ENCODE assay signal across 33 mouse cellular contexts in the genomic region with DNA sequence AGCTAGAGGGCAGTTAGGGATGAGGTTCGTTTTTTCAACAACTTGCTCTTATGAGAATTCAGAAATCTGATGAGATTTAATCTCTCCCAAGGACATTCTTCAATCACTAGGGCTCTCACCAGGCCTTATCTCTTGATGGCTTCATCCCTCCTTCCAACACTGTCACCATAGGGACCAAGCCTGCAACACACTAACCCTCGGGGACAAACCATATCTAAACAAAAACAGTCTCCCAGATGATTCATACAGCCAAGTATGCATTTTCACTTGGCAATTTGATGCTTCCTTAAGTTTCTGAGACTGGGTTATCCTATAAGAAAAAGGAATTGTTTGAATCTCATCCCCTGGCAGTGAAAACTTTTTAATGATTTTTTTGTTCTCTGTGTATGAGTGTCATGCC. TPM values are rescaled to one million over a fixed set of nuclear protein-coding genes. Genes with fewer than 3 reads are reported as not detected.
DNase-seq lines count a peak whose midpoint lies in the region; ATAC-seq and TF ChIP-seq lines count a peak whose summit lies in the region.
"Had no signal": no experiment of that assay in that cellular context is flagged by ENCODE, and none has a peak within 500 bp of the region (broad histone marks: within the 10 kb centered on the region; RNA-seq: fewer than 3 reads in every experiment).

No protein-coding gene starts in this region.

- H3K36me3 ChIP-seq in heart, postnatal 0 days (replicated peaks; ENCODE audit: control insufficient read depth, insufficient read depth, low read length) = peaks cover 5% of the 10 kb centered on the region; the same call in 1 of the 2 replicates
- peaks cover 5% of the 10 kb centered on the region for H3K36me3 ChIP-seq in hindbrain, embryonic 10.5 days
- H3K36me3 ChIP-seq: forebrain, embryonic 12.5 days; hindbrain, embryonic 12.5 days; liver, embryonic 13.5 days; midbrain, embryonic 15.5 days; neural tube, embryonic 12.5 days had no signal

- H3K4me2 ChIP-seq in heart, postnatal 0 days (ENCODE audit: low read depth, low read length) = no peak overlapping the region
- H3K4me2 ChIP-seq: forebrain, embryonic 12.5 days; heart, embryonic 11.5 days; hindbrain, embryonic 12.5 days; limb, embryonic 15.5 days; liver, embryonic 13.5 days; midbrain, embryonic 15.5 days; neural tube, embryonic 12.5 days had no signal

- no peak for TF ChIP-seq CTCF in heart, postnatal 0 days (IDR thresholded peaks at IDR 0.05; ENCODE audit: low read depth)

- H3K9me3 ChIP-seq in heart, postnatal 0 days (replicated peaks; ENCODE audit: control insufficient read depth, low read length) = no peaks in the 10 kb centered on the region
- H3K9me3 ChIP-seq in hindbrain, embryonic 10.5 days = no peaks in the 10 kb centered on the region
- H3K9me3 ChIP-seq: forebrain, embryonic 12.5 days; hindbrain, embryonic 12.5 days; limb, embryonic 10.5 days; limb, embryonic 15.5 days; liver, embryonic 13.5 days; midbrain, embryonic 10.5 days; midbrain, embryonic 15.5 days; neural tube, embryonic 12.5 days had no signal

- H3K27me3 ChIP-seq in heart, postnatal 0 days (ENCODE audit: control insufficient read depth, insufficient read depth, low read length) = no peaks in the 10 kb centered on the region
- H3K27me3 ChIP-seq in hindbrain, embryonic 10.5 days (ENCODE audit: insufficient read depth, poor library complexity, severe bottlenecking) = no peaks in the 10 kb centered on the region
- H3K27me3 ChIP-seq: forebrain, embryonic 12.5 days; hindbrain, embryonic 12.5 days; limb, embryonic 15.5 days; liver, embryonic 13.5 days; midbrain, embryonic 15.5 days; neural tube, embryonic 12.5 days had no signal

- no peak for TF ChIP-seq EP300 in heart, postnatal 0 days (IDR thresholded peaks at IDR 0.05; ENCODE audit: low read depth)

- ATAC-seq in heart, postnatal 0 days (ENCODE audit: insufficient read depth, low read depth) = no peak
- ATAC-seq in megakaryocyte progenitor cell, adult 5-6 weeks (replicated peaks; ENCODE audit: poor library complexity) = no peak
- ATAC-seq: forebrain, postnatal 0 days; hindbrain, postnatal 0 days; intestine, embryonic 16.5 days; midbrain, embryonic 15.5 days had no signal

- H3K4me1 ChIP-seq in heart, postnatal 0 days (ENCODE audit: control insufficient read depth, insufficient read depth) = no peaks in the 10 kb centered on the region
- no peaks in the 10 kb centered on the region for H3K4me1 ChIP-seq in hindbrain, embryonic 10.5 days (replicated peaks)
- H3K4me1 ChIP-seq: forebrain, embryonic 12.5 days; hindbrain, embryonic 12.5 days; limb, embryonic 10.5 days; limb, embryonic 15.5 days; midbrain, embryonic 10.5 days; midbrain, embryonic 15.5 days; neural tube, embryonic 12.5 days had no signal

- no peak overlapping the region for H3K4me3 ChIP-seq in heart, postnatal 0 days (ENCODE audit: low read depth, low read length)
- H3K4me3 ChIP-seq in hindbrain, embryonic 10.5 days = no peak overlapping the region
- H3K4me3 ChIP-seq: erythroblast, embryonic 14.5 days; forebrain, embryonic 12.5 days; hindbrain, embryonic 12.5 days; limb, embryonic 10.5 days; limb, embryonic 15.5 days; liver, embryonic 13.5 days; midbrain, embryonic 10.5 days; midbrain, embryonic 15.5 days; neural tube, embryonic 12.5 days had no signal

- DNase-seq in adrenal gland, adult 2 months = peak; percentile 13
- no peak for DNase-seq in adrenal gland, adult 18-20 months (ENCODE audit: low spot score in 2 of 2)
- no peak for DNase-seq in heart, postnatal 0 days (ENCODE audit: low spot score)
- DNase-seq in heart, postnatal 10 days = no peak
- DNase-seq in adipocyte (ENCODE audit: low spot score) = peak; percentile 18
- no peak for DNase-seq in layer of hippocampus, postnatal 25 days (ENCODE audit: extremely low spot score in 1 of 2, low spot score in 1 of 2)
- DNase-seq in hindbrain, embryonic 10.5 days (ENCODE audit: low spot score) = no peak
- DNase-seq: adrenal gland, adult 8-10 months; cerebellum, adult 2 months; cerebellum, postnatal 25 days; forebrain, postnatal 0 days; gastrocnemius, postnatal 14 days; kidney, adult 8-10 months; kidney, postnatal 4 days; liver, embryonic 13.5 days; lung, adult 18-20 months; lung, postnatal 10 days; right cerebral cortex, adult 18-20 months; spleen, adult 18-20 months; thymus, postnatal 25 days had no signal

- intact Hi-C loops in heart, postnatal 10 days (cut with DNase I) = no loop called here

- 27% methylated on average over 2 of the region's 2 CpGs for WGBS in heart, postnatal 0 days
- 64% methylated on average over 2 of the region's 2 CpGs for WGBS in hindbrain, embryonic 10.5 days

- H3K27ac ChIP-seq in heart, postnatal 0 days (ENCODE audit: low read depth) = 0 out of 2 replicates have a peak overlapping the region, but pooled peaks have one; percentile 18
- H3K27ac ChIP-seq in hindbrain, embryonic 10.5 days = no peak overlapping the region
- H3K27ac ChIP-seq: forebrain, embryonic 12.5 days; hindbrain, embryonic 12.5 days; hindbrain, postnatal 0 days; kidney, postnatal 0 days; limb, embryonic 10.5 days; limb, embryonic 15.5 days; liver, embryonic 13.5 days; midbrain, embryonic 10.5 days; midbrain, embryonic 15.5 days; neural tube, embryonic 12.5 days had no signal

- H3K9ac ChIP-seq in heart, postnatal 0 days (replicated peaks; ENCODE audit: low read depth, low read length) = no peak overlapping the region
- H3K9ac ChIP-seq: forebrain, embryonic 12.5 days; forebrain, postnatal 0 days; hindbrain, embryonic 12.5 days; limb, embryonic 15.5 days; liver, embryonic 13.5 days; midbrain, embryonic 15.5 days; neural tube, embryonic 12.5 days had no signal

RNA-seq across cellular contexts. Expression of gene Spag9, which starts 37.1 kb away (rescaled TPM):
- 100 to 1,000 TPM in 1 of 2 experiments, 10 to 100 TPM in 1; 88.5 to 100 TPM for total RNA-seq in adrenal gland, adult 2 months (2021)
- polyA plus RNA-seq in adrenal gland, adult 2 months (2012; rRNA removed) = 24.5 and 39.7 TPM in 2 replicates
- 100 to 1,000 TPM; 112 to 130 TPM for total RNA-seq in adrenal gland, adult 18-20 months (2021)
- total RNA-seq in heart, postnatal 0 days (2014; rRNA removed; ENCODE audit: low replicate concordance) = 47.8 and 48.7 TPM in 2 replicates
- polyA plus RNA-seq in heart, postnatal 0 days (2015; fragmentation: Nextera tagmentation; extraction: Ambion mirVana) = 39.5 and 40.0 TPM in 2 replicates
- 100 to 1,000 TPM; 165 TPM for total RNA-seq in heart, postnatal 10 days (2021)
- total RNA-seq in megakaryocyte progenitor cell, adult 5-6 weeks (2015) = 33.6 and 34.0 TPM in 2 replicates
- total RNA-seq in megakaryocyte progenitor cell, adult 5-6 weeks (2017) = 51.5 and 64.3 TPM in 2 replicates
- 100 to 1,000 TPM; 213 to 215 TPM for total RNA-seq in layer of hippocampus, postnatal 25 days (2021)
- 62.5 and 70.1 TPM in 2 replicates for polyA plus RNA-seq in hindbrain, embryonic 10.5 days (2016; fragmentation: Nextera tagmentation; extraction: Ambion mirVana)

Comparison
In these comparisons a context has a peak if more than half of its experiments do, and no peak if none do; other contexts are left out.
1. DNase-seq: peak in adrenal gland, adult 2 months (single experiment) and adipocyte (single experiment); none in adrenal gland, adult 18-20 months (0 of 2), heart, postnatal 0 days (single experiment), heart, postnatal 10 days (0 of 2), layer of hippocampus, postnatal 25 days (0 of 2) and hindbrain, embryonic 10.5 days (single experiment).